Mouse (Mus musculus): ENCODE measurements at regions not wholly inside any gene's neighbourhood (a gene's known extent, or its start where the extent isn't known, plus 50 kb on each side); places are given as distances from the start of the nearest gene placed in this dataset.

GRCm38 (mm10) chr13:97616919-97617318 is 143.5 kb downstream of the Gm10260 start:
- DNase-seq (ENCODE audit: low spot score), result no peak

GRCm38 (mm10) chr13:97607221-97607723 is 153.2 kb downstream of the Gm10260 start:
- DNase-seq (ENCODE audit: low spot score), result peak; percentile 43

GRCm38 (mm10) chr13:97604451-97604850 is 156.0 kb downstream of the Gm10260 start:
- DNase-seq (ENCODE audit: low spot score), result no peak

- no peak for DNase-seq (ENCODE audit: low spot score)
Measured at GRCm38 (mm10) chr13:97601135-97601730, 159.2 kb downstream of the Gm10260 start.

GRCm38 (mm10) chr13:97600136-97600535 is 160.3 kb downstream of the Gm10260 start:
- DNase-seq (ENCODE audit: low spot score), result no peak

GRCm38 (mm10) chr13:97598507-97599431 is 161.7 kb downstream of the Gm10260 start:
- DNase-seq (ENCODE audit: low spot score), result no peak

- DNase-seq (ENCODE audit: low spot score), result no peak
Measured at GRCm38 (mm10) chr13:97594851-97595250, 165.6 kb downstream of the Gm10260 start.

GRCm38 (mm10) chr13:97589626-97590025 is 170.8 kb downstream of the Gm10260 start:
- no peak for DNase-seq (ENCODE audit: low spot score)

GRCm38 (mm10) chr13:97588085-97588484 is 172.3 kb downstream of the Gm10260 start:
- DNase-seq (ENCODE audit: low spot score), result no peak

GRCm38 (mm10) chr13:97587088-97587487 is 173.3 kb downstream of the Gm10260 start:
- DNase-seq (ENCODE audit: low spot score), result no peak

GRCm38 (mm10) chr13:97584045-97584444 is 176.4 kb downstream of the Gm10260 start:
- no peak for DNase-seq (ENCODE audit: low spot score)

GRCm38 (mm10) chr13:97581380-97581779 is 179.1 kb downstream of the Gm10260 start:
- DNase-seq (ENCODE audit: low spot score), result no peak

- DNase-seq (ENCODE audit: low spot score), result peak; percentile 60
Measured at GRCm38 (mm10) chr13:97580241-97580874, 180.1 kb downstream of the Gm10260 start.

GRCm38 (mm10) chr13:97578595-97578994 is 181.8 kb downstream of the Gm10260 start:
- no peak for DNase-seq (ENCODE audit: low spot score)

GRCm38 (mm10) chr13:97577081-97577785 is 183.2 kb downstream of the Gm10260 start:
- no peak for DNase-seq (ENCODE audit: low spot score)

- no peak for DNase-seq (ENCODE audit: low spot score)
Measured at GRCm38 (mm10) chr13:97573601-97574000, 186.8 kb downstream of the Gm10260 start.

GRCm38 (mm10) chr13:97572352-97572751 is 188.1 kb downstream of the Gm10260 start:
- DNase-seq (ENCODE audit: low spot score), result no peak

GRCm38 (mm10) chr13:97570009-97570408 is 190.4 kb downstream of the Gm10260 start:
- no peak for DNase-seq (ENCODE audit: low spot score)

- no peak for DNase-seq (ENCODE audit: low spot score)
Measured at GRCm38 (mm10) chr13:97567632-97568031, 192.8 kb downstream of the Gm10260 start.

GRCm38 (mm10) chr13:97566071-97566470 is 194.4 kb downstream of the Gm10260 start:
- no peak for DNase-seq (ENCODE audit: low spot score)

- no peak for DNase-seq (ENCODE audit: low spot score)
Measured at GRCm38 (mm10) chr13:97562241-97562640, 198.2 kb downstream of the Gm10260 start.

- peak; percentile 43 for DNase-seq (ENCODE audit: low spot score)
Measured at GRCm38 (mm10) chr13:97560789-97561188, 199.6 kb downstream of the Gm10260 start.

Data from yolk sac, embryonic 10.5 days (tissue).